Mouse (Mus musculus) kidney, adult 2 months (tissue): ENCODE data around the gene Irgc1.

Experiments
- CTCF ChIP-seq: fragments of 200-500 bp; conservative IDR thresholded peaks from 2 replicates; pipeline ENCODE4 v1.5.1; 2011; ENCODE audit warnings: low read depth, mild to moderate bottlenecking, control low read depth, low read length, moderate library complexity, mixed read lengths; ENCODE audit not compliant: insufficient read depth, insufficient read length
- POLR2A ChIP-seq: fragments of 200-500 bp; IDR thresholded peaks from one replicate; pipeline ENCODE4 v1.6.1; 2011; ENCODE audit warnings: low read depth, low read length, control low read depth

DNA sequence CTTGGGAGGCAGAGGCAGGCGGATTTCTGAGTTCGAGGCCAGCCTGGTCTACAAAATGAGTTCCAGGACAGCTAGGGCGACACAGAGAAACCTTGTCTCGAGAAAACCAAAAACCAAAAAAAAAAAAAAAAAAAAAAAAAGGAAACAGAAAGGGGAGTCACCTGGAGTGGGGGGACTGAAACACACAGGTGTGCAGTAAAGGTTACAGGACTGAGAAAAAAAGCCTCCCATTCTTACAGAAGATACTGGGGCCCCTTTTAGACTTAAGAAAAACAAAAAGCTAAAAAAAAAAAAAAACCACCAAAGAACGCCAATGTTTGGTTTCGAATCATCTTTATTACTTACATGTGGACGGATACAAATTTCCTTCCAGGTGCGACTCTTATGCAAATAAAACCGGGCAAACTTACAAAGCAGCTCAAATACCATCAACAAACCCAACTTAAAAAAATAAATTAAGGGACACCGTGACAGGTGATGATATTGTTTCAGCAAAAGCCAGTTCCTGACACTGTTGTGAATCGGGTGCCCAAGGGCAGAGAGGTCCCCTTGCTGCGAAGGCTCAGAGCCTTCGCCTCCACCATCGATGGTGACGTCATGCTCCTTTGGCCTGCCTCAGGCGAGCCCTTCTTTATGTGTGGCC lies 69.2 kb downstream of the Irgc1 start:
- TF ChIP-seq CTCF (no peak), POLR2A (no peak)
